Mouse (Mus musculus) kidney, adult 2 months (tissue): ENCODE data around the gene Mat2a.

Experiments
- CTCF ChIP-seq: fragments of 200-500 bp; conservative IDR thresholded peaks from 2 replicates; pipeline ENCODE4 v1.5.1; 2011; ENCODE audit warnings: low read depth, mild to moderate bottlenecking, control low read depth, low read length, moderate library complexity, mixed read lengths; ENCODE audit not compliant: insufficient read depth, insufficient read length
- POLR2A ChIP-seq: fragments of 200-500 bp; IDR thresholded peaks from one replicate; pipeline ENCODE4 v1.6.1; 2011; ENCODE audit warnings: low read depth, low read length, control low read depth

GRCm38 (mm10) chr6:72410003-72410402, 29.4 kb downstream of the Mat2a start:
- TF ChIP-seq POLR2A: no peak
- TF ChIP-seq CTCF: no peak
